Mouse (Mus musculus) C2C12 (cell line): ENCODE data around the gene Tspan4.

Experiments
- CEBPB ChIP-seq: IDR thresholded peaks from one replicate; pipeline ENCODE4 v1.6.1; 2011; ENCODE audit warnings: low read depth, mild to moderate bottlenecking, control low read depth, moderate library complexity
- CTCF ChIP-seq: IDR thresholded peaks from one replicate; pipeline ENCODE4 v1.5.1; 2011; ENCODE audit not compliant: control insufficient read depth, insufficient read depth, insufficient read length
- FOSL1 ChIP-seq: IDR thresholded peaks from one replicate; pipeline ENCODE4 v1.8.0; 2011; ENCODE audit warnings: mild to moderate bottlenecking, low read length; ENCODE audit not compliant: poor library complexity, insufficient read depth, severe bottlenecking
- MAX ChIP-seq: IDR thresholded peaks from one replicate; pipeline ENCODE4 v1.6.1; 2011; ENCODE audit warnings: mild to moderate bottlenecking, control low read depth
- MYOD1 ChIP-seq: IDR thresholded peaks from one replicate; pipeline ENCODE4 v1.6.1; 2011; ENCODE audit warnings: low read depth; ENCODE audit not compliant: control insufficient read depth, insufficient read length
- MYOG ChIP-seq: IDR thresholded peaks from one replicate; pipeline ENCODE4 v1.6.1; 2011; ENCODE audit not compliant: control insufficient read depth, insufficient read length; ENCODE audit errors: extremely low read depth
- USF1 ChIP-seq: IDR thresholded peaks from one replicate; pipeline ENCODE4 v1.6.1; 2011; ENCODE audit warnings: low read depth, mild to moderate bottlenecking, control low read depth, moderate library complexity

DNA sequence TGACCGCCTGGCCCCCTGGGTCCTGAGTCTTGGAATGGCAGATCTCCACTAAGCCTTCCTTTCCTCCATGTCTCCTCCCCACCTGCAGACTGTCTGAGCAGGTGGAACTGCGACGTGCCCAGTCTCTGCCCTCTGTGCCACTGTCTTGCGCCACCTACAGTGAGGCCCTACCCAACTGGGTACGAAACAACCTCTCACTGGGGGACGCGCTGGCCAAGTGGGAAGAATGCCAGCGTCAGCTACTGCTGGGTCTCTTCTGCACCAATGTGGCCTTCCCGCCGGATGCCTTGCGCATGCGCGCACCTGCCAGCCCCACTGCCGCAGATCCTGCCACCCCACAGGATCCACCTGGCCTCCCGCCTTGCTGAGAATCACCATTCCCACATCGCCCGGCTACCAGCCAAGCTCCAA lies 15.7 kb upstream of the Tspan4 start:
- TF ChIP-seq CTCF (no peak), MYOG (no peak), USF1 (no peak), MAX (no peak), CEBPB (no peak), FOSL1 (no peak), MYOD1 (no peak)
